Mouse (Mus musculus): ENCODE measurements at regions not wholly inside any gene's neighbourhood (a gene's known extent, or its start where the extent isn't known, plus 50 kb on each side); places are given as distances from the start of the nearest gene placed in this dataset.

- peak; percentile 19 for DNase-seq
These were observed 60.3 kb downstream of the Ing2 start for GRCm38 (mm10) chr8:47615061-47615460.

DNA sequence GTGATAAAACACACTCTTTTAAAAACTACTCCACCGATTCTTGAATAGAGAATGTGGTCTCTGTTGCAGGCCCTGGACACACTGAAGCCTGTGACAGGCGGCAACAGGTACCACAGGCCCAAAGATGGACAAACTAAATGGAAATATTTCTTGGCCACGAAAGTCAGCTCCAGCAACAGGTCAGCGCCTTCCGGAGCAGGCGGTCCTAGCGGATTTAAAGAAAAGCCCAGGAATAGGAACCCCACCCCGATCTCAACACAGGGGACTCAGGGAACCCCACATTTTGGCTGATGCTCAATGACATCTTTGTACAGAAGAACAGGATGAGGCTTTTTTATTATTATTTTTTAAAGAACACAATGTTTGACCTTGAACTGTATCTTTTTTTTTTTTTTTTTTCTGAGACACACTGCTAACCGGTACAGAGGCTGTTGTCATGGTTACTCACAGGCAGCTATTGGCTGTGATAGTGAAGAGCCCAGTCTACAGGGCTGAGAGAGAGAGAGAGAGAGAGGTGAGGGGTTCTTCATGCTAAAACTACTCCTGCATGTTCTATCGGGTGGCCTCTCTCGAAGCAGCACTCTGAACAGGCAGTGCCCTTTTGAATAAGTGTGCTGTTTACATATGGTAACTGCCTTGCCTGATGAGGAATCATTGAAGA, 63.5 kb downstream of the Ing2 start:
- no peak for DNase-seq

DNA sequence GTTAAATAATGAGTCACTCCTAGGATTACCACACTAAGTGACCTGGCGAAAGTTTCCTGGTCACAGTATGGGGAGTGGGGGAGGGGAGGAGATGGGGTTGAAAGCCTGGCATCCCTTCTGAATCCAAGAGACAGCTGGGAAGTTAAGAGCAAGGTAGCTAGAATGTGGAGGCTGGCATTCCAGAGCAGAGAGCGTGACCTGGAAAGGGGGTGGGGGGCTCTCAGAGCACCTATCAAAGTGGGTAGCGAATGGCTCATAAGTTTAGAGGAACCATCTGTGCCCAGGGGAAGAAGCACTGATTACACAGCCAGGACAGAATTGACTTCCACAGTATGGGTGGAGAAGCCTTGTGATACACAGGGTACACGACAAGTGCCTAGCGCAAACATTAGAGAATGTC, 65.4 kb downstream of the Ing2 start:
- no peak for DNase-seq

DNA sequence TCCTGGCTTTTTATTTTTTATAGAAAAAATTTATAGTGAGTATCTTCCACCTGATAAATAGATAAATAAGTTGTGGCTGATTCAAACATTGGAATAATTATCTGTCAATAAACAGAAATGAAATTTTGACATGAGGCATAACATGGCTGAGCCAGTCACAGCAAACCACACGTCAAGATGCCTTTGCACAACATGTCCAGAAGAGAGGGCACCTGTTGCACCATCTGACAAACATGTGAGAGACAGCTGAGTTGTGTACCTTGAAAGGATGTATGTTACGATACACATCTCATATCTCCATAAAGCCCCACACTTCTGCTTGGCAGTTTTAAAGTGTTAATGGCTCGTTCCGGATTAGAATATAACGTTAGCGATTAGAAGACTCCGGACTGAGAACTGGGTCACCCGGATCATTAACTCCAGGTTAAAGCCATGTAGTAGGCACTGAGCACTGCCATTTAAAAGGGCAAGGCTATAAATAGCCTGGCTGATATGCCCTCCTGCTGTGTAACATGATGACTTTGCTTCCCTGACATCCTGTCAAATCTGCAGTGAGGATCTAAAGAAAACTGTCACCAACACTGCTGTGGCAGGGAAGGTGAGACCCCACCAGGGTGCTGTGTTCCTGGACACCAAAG, 70.9 kb downstream of the Rwdd4a start:
- no peak for DNase-seq
